Mouse (Mus musculus) layer of hippocampus, adult 6 months (tissue): ENCODE measurements around the gene Ppm1h. TPM values are rescaled to one million over a fixed set of nuclear protein-coding genes. Genes with fewer than 3 reads are reported as not detected.

Experiments
- long read RNA-seq, 2 experiments: library from polyadenylated mRNA; unstranded; transcript quantifications; one replicate each; pipeline ENCODE4 v2.0.0; 2019 to 2020
- microRNA-seq: library from miRNA; unstranded; fragments of <30 nt; microRNA quantifications from one replicate; pipeline ENCODE4 v1.2.0, GENCODE M21; 2020
- polyA plus RNA-seq: library from polyadenylated mRNA; unstranded; fragments of <200 nt; fragmentation: Nextera tagmentation; gene quantifications from 2 replicates; pipeline ENCODE4 v1.2.3, GENCODE M21; 2021

The Ppm1h gene
- polyA plus RNA-seq: 28.7 and 53.0 TPM in 2 replicates
- long read RNA-seq, experiment 1, full-length matches to known transcripts: 10 of 89 reads
- long read RNA-seq, experiment 1, partial matches to known transcripts: 1 of 89 reads
- long read RNA-seq, experiment 1, other reads (novel, unspliced or antisense): 78 of 89 reads
- long read RNA-seq, experiment 2, full-length matches to known transcripts: 49 of 63 reads
- long read RNA-seq, experiment 2, partial matches to known transcripts: 2 of 63 reads
- long read RNA-seq, experiment 2, other reads (novel, unspliced or antisense): 12 of 63 reads

DNA sequence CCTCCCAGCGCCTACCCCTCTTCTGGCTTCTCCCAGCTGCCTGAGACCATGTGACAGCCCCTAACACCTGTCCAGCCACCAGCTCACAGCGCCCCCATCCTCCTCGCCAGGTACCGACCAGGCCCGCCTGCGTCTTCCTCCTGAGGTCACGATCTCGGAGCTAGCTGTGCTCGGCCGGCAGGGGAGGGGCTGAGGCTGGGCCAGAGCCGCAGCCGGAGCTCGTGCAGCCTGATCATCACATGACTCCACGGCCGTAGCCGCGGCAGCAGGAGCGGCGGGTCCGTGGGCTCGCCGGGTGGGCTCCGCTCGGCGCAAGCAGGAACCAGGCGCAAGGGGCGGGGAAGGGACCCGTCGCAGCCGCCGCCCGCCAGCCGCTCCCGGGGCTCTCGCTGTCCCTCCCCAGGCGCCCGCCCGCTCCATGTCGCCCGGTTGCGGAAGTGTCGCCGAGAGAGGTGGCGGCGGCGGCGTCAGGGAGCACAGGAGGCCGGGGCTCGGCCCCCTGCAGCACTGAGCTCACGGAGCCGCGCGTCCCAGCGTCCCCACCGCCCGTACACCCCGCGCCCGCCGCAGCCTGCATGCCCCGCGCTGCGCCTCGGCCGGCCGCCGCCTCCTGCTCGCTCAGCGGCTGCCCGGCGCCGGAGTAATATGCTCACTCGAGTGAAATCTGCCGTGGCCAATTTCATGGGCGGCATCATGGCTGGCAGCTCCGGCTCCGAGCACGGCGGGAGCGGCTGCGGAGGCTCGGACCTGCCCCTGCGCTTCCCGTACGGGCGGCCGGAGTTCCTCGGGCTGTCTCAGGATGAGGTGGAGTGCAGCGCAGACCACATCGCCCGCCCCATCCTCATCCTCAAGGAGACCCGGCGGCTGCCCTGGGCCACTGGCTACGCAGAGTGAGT is at the start of gene Ppm1h:
Gene Ppm1h, plus strand, starts transcription at position 222 of the 896 bp plus-strand sequence.

Small RNA genes lying within 50 kb of the gene (microRNA-seq; reads per million reads assigned to microRNA genes)
- gene Mir6412 (not detected), gene Mir8104 (0.86 reads per million), gene Mirlet7i (75,148 reads per million, percentile 100 among the genes with 10 or more reads in this experiment)

Other genes with a start within 250 kb of the Ppm1h start
- gene Avpr1a, start 230.3 kb upstream of the Ppm1h start, polyA plus RNA-seq: 1.1 and 1.3 TPM in 2 replicates